Mouse (Mus musculus) inflammation-experienced regulatory T-cells, adult 6 months (primary cell): ENCODE measurements around the gene Grn. TPM values are rescaled to one million over a fixed set of nuclear protein-coding genes. Genes with fewer than 3 reads are reported as not detected.
"Not testable (repeated sequence)": the region's sequence is repeated elsewhere in the genome, so short reads cannot be mapped to it uniquely, and the experiment has no call there.

Source experiments
- ATAC-seq: one replicate; pipeline ENCODE4 v1.8.0; 2017
- polyA plus RNA-seq, 3 experiments: library from polyadenylated mRNA; unstranded; fragments of 100-300 nt; shearing (Covaris generic); gene quantifications; one replicate each; pipeline ENCODE4 v1.2.1; 2017

Gene Grn
- polyA plus RNA-seq, result 10 to 100 TPM; 21.8 to 32.1 (median 26.1) TPM

DNA sequence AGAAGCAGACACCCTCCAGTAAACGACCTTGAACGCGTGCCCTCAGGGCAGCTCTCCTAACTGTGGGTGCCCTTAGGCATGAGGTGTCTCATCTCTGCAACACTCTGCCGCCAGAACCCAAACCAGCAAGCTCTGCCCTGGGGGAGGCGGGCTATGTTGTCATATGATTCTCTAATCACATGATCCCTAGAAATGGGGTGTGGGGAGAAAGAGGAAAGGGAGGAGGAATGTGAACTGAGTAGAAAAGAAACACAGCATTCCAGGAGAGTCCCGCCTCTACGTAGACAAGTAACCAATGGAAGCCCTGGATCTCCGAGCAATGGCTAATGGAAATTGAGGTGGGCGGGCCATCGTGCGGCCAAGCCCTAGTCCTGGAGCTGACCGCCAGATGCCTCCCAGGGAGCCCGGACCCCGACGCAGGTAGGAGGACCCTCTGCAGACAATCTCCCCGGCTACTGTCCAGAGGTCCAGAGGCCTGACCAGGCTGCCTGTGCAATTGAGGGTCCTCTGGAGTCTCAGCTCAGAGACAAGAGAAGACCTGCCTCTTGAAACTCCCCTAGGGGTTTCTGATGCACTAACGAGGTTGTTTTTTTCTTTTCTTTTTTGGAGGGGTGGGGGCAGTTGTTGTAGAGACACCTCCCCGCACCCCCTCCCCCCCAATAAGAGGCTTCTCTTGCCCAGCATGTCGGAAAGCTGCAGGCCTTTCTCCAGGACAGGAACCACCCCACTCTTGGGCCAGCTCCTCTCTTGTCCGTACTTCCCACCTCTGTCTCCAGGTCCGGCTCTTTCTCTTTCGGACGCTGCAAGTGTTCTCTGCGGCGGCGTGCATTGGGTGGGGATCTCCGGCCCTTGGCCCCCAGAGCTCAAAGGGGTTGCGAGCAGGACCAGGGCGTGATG lies at the start of gene Grn:
Gene Grn (plus strand): TSS at position 195 of the 897 bp plus-strand sequence.
- peak; percentile 70 for ATAC-seq

DNA sequence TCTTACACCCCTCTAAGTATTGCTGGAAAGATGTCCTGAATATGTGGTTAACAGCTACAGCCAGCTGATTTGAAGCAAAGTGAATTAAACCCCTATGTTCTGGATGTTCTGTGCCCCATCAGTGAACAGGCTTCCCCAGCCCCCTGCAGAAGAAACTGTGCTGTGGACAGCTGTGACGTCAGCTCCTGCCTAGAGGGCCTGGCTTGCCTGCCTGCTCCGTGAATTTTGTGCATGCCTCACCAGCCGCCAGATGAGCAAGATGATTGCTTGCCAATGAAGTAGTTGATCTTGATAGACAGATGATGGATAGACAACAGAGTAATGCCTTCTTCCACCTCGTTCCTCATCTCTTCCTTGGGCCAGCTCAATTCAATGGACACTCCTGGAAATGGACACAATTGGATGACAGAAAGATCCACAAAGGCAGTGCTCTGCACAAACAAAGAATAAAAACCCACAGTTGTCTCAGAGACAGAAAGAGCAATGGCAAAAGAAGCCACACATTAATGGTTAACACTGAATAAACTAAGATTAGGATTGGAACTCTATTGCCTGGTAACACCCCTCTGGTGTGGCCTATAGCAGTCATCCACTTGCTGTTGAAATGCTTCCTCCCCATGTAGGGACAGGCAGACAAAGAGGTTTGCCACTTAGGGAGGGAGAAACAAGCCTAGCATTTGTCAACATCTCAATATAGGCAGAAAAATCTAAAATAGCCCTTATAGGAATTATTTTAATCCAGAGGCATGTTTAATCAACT lies 48.6 kb upstream of the Grn start:
- no peak for ATAC-seq

DNA sequence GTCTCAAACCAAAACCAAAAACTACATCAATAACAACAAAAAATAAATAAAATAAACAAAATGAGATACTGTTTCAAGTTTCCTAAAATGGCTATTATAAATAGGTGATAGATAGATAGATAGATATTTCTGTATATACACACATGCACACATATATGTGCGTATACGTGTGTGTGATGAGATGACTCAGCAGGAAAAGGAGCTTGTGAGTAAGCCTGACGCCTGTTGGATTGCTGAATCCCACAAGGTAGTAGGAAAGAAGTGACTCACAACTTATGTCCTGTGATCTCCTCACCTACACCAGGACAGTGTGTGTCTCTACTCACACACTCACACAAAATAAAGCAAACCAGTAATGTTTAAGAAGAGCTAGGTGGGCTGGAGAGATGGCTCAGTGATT lies 47.3 kb upstream of the Grn start:
- ATAC-seq, result no peak

DNA sequence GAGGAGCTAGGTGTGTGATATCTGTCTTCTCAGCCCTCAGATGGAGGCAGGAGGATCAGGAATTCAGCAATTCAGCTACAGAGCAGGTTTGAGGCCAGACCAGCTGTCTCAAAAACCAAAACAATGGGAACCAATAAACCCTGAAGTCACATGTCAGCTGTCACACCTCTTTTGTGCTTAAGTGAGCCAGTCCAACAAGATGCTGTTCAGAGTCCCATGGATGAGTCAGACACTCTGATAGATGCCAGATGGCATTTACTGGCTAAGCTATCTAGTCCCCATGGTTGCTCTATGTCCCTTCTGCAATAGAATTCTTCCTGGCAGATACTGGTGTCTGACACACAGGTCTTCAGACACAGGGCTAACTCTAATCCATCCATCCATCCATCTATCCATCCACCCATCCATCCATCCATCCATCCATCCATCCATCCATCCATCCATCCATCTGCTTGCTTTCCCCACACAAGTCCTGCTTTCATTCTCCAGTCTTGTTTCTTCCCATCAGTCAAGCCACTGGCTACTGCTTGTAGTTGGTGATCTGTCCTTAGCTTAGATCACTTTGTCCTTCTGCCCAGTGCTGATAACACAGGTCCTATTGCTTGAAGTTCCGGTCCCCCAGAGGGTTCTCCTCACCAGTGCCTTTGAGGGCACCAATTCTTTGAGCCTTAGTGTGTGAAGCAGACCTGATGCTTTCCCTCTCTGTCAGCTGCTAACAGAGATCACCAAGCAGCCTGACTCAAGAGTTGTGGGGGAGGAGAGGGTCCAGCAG lies 46.6 kb upstream of the Grn start:
- ATAC-seq, result no peak

DNA sequence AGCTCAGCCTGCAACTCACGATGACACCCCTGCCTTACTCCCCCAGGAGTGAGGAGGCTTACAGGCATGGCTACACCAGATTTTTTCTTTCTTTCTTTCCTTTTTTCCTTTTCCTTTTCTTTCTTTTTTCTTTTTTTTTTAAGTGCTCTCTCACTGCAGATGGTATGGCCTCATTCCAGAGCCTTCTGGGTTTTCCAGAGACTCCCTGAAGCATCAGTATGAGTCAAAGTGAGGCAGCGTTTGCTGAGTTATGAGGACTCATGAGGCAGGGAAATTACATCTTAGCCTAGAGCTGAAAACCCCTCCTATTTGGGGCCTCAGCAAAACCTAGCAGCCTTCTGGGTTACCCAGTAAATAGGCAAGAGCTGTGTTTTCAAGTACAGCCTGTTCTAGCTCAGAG lies 45.7 kb upstream of the Grn start:
- ATAC-seq, result no peak

DNA sequence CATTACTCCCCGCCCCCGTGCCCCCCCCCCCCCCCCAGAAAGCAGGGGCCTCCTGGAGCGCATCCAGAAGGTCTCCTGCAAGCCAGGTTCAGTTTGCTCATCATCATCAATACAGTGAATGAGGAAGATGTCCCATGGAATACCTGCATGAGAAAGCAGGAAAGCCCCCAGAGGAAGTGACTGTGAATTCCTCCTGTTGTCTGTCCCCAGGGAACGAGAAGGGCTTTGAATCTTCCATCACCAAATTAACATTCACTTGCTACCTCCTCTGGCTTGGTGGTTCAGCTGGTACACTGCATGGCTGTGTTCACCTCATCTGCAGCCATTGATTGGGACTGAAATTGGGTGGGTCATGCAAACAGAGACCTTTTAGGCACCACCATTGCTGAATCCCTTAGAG lies 45.0 kb upstream of the Grn start:
- ATAC-seq, result no peak

DNA sequence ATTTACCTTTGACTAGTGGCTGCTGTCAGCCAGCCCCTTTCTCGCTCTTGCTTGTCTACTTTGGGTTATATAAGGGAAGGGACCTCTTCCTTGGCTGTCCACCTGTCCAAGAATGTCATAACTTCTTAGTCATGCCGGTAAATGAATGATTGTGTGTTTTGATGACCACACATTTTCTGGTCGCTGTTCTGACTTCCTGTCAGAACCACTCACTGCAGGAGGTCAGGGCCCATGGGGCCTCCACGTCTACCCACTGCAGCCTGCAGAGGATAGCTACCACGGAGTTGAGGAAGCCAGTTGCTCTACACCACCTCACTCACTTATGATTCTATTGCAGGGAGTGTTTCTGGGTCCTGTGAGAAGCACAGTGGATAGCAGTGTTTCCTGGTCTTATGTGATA lies 44.0 kb upstream of the Grn start:
- ATAC-seq, result no peak

DNA sequence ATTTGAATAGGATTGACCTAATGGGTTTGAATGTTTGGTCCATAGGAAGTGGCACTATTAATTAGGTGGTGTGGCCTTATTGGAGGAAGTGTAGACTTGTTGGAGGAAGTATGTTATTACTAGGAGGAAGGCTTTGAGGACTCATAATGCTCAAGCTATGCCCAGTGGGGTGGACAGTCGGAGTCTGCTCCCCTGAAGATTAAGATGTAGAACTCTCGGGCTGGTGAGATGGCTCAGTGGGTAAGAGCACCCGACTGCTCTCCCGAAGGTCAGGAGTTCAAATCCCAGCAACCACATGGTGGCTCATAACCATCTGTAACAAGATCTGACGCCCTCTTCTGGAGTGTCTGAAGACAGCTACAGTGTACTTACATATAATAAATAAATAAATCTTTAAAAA lies 40.7 kb upstream of the Grn start:
- not testable (repeated sequence) for ATAC-seq

DNA sequence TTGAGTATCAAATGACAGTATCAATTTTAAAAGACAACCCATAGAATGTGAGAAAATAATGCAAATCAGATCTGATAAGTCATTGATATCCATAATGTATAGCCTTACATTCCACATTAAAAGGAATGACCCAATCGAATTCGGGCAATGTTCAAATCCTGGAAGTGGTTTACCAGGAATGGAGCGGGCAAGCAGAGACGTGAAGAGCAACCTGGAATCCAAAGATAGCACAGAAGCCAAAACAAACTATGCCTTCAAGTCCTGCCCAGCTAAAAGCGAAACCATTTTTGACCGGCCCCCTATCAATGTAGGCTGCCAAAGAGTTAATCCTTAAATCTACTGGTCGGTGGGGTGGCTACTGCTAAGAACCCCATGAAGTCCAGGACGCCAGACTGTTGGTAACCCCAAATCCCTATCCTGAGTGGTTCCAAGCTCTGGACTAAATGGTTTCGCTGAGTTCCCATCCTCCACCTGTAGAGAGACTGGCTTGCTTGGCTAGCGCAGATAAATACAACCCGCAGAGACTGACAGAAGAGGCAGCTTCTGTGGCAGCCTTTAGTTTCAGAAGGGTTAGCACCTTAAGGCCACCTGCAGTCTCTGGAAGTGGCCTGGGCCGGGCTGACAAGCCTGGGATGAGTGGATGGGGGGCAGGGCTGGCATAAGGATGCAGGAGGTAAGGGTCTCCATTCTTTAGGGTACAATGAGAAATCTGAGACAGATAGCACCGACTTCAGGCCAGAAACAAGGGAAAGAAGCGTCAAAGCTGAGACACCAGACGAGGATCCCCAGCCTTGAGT lies 37.5 kb upstream of the Grn start:
- ATAC-seq, result no peak

DNA sequence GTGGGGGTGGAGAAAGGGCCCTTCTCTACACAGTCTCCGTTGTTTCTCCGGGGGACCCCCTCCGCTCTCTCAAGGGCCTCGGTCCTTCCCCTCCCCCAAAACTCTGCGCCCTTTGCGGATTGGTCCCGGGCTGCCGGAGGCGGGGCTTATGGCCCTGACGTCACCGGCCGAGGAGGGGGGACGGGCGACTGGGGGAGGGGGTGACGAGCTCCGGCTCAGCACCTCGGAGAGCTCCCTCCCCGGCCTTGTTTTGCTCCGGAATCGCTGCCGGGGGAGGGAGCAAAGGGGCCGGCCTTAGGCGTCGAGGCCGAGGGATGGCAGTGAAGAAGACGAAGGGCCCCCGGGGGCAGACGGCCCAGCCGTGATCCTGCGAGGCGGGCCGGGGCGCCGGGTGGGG lies 36.9 kb upstream of the Grn start, which contains the start of gene Rundc3a:
Gene Rundc3a (plus strand): TSS at position 166 of the 397 bp plus-strand sequence.
- ATAC-seq, result peak; percentile 52

DNA sequence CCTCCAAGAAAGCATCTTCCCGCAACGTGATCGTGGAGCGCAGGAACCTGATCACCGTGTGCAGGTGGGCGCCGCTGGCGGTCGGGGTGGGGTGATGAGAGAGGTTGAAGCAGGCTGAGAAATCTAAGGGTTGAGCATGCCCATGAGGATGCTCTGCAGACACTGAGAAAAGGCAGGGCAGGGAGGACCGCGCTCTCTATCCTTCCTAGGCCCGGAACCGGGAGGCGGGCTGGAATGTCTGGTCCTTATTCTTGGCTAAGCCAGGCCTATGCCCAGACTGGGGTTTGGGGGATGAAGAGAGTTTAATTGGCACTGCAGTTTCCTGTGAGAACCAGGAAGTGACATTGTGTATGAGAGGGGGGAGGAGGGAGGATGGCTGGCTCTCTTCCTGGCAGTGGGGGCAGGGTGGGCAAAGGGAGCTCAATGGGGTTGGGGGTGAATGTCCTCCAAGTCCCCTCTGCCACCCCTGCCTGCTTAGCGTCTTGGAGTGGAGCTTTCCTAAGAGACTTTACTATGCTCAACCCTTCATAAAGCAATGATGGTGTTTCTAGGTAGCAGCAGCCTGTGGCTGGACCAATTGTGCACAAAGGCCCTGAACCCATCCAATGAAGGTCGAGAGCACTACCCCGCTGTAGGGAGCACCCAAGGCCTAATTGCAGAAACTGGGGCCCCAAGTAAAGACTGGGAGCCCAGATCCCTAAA lies 36.2 kb upstream of the Grn start:
- peak; percentile 43 for ATAC-seq

DNA sequence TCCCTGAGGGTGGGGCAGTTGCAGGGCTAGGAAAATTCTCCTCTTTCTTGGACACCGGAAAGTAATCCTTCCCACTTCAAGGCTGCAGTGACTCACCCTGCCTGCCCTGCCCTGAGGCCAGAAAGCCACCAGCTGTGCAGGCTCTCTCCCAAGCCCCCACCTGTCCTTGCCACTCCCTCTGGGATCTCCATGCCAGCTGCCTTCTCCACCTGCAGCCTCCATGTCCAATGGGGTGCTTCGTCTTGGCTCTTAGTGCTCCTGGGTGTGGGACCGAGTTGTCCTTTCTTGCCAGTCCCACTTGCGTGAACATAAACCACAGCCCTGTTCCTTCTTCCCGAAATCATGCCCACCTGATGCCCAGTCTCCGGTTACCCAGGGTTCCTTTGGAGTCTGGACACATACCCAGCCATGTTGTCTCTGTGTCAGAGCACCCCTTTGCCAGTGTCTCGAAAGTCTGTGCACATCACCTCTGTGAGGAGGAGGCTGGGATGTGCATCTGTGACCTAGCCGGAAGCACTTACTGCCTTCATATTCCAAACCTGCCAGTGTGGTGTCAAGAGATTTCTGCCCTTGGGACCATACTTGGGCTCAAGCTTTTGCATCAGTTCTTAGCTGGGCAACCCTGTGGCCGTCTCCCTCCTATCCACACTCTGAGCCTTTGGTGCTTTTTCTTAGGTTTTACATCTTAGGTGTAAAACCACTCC lies 35.5 kb upstream of the Grn start:
- ATAC-seq, result no peak

DNA sequence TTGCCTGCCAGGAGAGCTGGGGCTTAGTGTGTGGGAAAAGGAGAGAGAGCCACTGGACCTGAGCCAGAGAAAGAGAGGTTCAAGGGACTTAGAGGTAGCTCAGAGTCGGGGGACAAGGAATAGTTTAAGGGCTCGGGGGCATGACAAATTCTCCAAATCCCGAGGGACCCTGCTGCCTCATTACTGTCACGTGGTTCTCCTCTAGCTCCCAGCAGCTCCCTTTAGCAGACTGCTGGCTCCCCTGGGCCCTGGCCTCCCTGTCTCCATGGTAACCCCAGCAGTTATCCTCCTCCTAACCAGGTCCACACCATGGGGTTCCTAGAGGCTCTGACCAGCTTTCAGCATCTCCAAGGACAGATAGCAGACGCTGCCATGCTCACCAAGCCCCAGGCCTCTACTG lies 34.9 kb upstream of the Grn start:
- ATAC-seq, result no peak

DNA sequence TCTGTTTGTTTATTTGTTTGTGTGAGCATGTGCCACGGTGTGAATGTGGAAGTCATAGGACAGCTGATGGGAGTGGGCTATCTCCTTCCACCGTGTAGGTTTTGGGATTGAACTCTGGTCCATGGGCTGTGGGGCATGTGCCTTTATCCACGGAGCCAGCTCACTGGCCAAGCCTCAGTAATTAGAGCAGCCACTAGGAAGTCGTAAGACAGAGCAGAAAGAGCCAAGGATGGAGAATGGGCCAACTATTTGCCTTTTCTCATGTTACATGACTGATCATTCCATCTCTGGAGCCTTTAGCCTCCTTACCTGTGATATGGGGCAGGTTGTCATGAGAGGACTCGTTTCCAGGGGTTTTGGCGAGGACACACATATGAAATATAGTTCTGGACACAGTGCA lies 33.9 kb upstream of the Grn start:
- ATAC-seq, result no peak

DNA sequence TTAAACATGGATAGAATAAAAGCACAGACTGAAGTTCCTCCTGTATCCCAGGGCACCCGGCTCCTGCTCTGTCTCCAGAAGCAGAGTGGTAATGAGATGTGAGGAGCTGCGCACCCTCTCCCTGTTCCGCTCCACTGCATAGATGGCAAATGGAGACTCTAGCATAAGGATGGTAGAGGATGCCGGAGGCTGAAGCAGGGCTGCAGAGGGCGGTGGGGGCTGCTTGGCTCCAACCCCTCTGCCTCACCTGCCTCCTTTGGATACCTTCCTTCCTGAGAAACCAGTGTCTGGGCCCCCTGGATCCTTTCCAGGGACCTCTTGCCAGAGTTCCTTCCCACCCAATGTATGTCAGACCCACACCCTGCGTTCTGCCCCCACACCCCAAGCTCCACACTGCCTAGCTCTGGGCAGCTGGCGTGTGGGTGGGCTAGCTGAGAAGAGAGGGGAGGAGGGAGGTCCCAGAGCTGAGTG lies 33.4 kb upstream of the Grn start:
- ATAC-seq, result no peak

DNA sequence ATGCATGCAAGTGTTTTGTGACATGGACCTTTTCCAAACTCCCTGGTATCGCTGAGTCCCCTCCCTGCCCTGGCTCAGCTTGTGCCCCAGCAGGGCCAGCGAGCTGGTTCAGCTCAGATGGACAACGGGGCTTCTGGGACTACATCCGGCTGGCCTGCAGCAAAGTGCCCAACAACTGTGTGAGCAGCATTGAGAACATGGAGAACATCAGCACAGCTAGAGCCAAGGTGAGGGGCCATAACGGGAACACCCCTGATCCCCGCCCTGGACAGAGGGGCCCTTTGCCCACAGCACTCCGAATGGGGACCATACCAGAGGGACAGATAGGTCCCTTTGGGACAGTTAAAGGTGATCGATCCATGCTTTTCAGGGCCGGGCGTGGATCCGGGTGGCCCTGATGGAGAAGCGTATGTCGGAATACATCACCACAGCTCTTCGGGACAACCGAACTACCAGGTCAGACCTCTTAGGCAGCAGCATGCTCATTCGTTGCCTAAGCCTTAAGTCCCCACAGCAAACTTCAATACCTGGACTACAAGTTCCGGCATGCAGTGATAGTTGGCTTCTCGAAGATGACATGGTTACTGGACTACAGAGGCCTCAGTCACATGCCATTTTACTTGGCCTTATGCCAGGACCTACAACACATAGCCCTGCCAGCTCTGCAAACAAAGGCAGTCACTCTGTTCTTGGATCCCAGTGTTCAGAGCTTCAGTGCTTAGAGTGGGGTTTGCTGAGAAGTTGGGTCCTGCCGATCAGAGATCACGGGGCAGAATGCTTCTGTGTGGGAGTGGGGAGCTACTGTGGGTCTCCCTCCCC lies 31.9 kb upstream of the Grn start:
- no peak for ATAC-seq

DNA sequence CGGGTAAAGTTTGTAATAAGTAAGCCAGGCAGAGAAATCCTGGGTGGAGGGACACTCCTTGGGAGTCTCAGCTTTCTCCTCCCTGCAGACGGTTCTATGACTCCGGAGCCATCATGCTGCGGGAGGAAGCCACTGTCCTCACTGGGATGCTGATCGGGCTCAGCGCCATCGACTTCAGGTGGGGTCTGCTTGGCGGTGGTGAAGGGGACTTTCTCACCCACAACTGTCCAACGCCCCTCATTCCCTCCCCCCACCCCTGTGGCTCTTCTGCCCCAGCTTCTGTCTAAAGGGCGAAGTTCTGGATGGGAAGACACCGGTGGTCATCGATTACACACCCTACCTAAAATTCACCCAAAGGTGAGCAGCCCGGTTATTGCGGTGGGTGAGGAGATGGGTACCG lies 31.0 kb upstream of the Grn start:
- no peak for ATAC-seq

DNA sequence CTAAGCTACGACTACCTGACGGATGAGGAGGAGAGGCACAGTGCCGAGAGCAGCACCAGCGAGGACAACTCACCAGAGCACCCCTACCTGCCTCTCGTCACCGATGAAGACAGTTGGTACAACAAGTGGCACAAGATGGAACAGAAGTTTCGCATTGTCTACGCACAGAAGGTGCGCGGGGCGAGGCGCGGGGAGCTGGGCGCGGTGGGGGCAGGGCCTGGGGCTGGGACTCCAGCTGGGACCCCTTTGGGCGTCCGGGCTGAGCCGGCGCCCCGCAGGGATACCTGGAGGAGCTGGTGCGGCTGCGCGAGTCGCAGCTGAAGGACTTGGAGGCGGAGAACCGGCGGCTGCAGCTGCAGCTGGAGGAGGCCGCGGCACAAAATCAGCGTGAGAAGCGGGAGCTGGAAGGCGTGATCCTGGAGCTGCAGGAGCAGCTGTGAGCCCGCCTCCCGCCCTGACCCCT lies 30.5 kb upstream of the Grn start:
- no peak for ATAC-seq

DNA sequence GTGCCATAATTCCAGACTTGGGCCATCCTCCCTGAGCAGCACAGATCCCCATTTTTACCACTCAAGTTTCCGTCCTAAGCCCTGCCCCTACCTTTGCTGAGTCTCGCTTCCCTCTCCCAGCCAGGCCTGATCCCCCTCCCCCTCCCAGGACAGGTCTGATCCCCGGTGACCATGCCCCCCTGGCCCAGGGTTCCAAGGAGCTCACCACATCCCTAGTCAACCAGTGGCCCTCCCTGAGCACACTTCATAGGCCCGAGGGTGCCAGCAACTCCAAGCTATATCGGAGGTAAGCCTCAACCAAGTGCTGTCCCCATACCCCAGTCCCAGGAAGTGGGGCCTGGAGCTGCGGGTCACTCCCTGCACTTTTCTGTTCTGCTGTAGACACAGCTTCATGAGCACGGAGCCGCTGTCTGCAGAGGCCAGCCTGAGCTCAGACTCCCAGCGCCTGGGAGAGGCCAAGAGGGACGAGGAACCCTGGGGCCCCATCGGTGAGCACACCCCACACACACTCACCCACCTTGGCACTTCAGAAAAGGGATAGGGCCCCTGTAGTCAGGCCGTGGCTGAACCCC lies 29.5 kb upstream of the Grn start:
- ATAC-seq, result no peak
